Mouse (Mus musculus) gastrocnemius, postnatal 14 days (tissue): ENCODE data around the gene Ngp. TPM values are rescaled to one million over a fixed set of nuclear protein-coding genes. Genes with fewer than 3 reads are reported as not detected.
A peak's percentile ranks its signal among the peaks of the same experiment; 100 is the strongest.

Source experiments
- DNase-seq: peaks from one replicate; pipeline ENCODE4 v3.0.0; 2021; ENCODE audit warnings: mixed read lengths
- intact Hi-C: fragments of 180-260 bp; cut with DNase I; formaldehyde crosslinking; loops from one replicate; pipeline ENCODE4 v1.15.1; 2025; ENCODE audit warnings: low total_unique reads
- total RNA-seq, 2 experiments: library from RNA; stranded (reverse); gene quantifications; 2 replicates each; pipeline ENCODE4 v1.2.3; 2021

The Ngp gene
- total RNA-seq, 2 experiments from 2014 or later = 0.18 TPM; not detected in 1

DNA sequence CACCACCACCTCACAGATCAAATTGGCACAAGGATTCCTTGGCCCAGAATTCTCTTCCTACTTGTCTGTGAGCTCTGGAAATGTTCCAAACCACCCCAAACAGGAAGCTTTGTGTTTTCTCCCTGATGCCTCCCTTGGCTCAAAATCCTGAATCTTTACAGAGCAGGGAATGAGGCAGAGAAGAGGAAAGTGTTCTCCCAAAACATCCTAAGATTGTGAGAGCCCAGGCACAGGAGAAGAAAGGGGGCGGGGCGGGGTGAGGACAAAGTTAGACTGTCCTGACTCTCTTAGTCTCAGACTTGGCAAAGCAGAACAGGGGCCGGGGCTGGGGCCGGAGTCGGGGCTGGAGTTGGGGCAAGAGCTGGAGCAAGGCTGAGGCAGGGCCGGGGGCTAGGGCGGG lies 6.6 kb upstream of the Ngp start:
- intact Hi-C loops = loop anchor here (5.0 kb wide), 1 partner anchor 119 kb away; the partner anchor contains the start of gene Setd2
- peak; percentile 23 for DNase-seq

DNA sequence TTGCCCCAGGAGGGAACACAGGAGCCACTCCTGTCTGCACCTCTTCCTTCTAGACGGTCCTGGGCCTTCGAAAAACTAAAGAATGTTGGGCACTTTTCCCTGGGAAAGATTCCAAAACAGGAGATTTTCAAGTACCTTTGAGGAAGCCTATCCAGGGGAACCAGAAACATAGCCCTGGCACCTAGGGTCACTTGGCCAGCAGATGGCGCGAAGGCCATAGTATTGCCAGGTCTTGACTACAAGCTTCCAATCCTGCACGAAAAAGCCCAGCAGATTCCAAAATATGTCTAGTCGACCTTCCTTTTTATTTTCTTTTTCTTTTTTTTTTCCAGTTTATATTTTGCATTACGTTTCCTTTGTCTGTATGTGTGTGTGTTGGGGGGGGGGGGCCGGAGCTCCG lies 5.8 kb upstream of the Ngp start:
- intact Hi-C loops = loop anchor here (5.0 kb wide), 1 partner anchor 119 kb away; the partner anchor contains the start of gene Setd2
- DNase-seq = no peak

DNA sequence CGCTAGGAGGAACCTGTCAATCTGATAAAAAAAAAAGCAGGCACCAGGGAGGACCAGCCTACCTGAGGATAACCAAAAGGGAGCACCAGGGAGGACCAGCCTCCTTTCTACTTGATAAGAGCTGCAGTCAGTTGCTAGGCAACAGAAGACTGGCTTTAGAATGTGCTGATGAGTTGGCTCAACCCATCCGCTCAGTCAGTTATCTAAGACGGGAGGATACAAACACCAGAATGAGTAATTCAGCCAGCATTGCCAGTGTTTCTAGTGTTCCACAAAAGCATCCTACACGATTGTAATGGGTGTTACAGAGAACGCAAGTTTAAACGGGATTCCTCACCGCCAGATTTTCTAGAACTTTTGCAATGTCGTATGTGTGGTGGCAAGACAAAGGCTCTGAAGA lies 11.7 kb downstream of the Ngp start:
- no peak for DNase-seq
- intact Hi-C loops = loop anchor here (10.0 kb wide), 1 partner anchor 274 kb away; no protein-coding TSS in a partner anchor

DNA sequence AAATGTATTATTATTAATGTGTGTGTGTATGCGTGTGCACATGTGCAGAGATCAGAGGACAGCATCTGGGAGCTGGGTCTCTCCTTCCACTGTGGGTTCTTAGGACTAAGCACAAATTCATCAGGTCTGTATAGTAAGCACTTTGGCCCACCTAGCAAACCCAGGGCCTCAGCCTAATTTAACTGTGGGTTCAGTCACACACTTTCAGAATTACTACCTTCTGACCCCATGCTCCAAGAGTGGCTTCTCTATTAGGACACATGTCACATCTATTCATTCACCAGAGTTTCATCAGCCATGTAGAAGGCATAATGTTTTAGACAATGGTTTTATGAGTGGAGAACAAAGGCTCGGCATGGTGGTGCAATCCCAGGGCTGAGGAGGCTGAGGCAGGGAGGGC lies 13.5 kb downstream of the Ngp start:
- DNase-seq = no peak
- intact Hi-C loops = loop anchor here (10.0 kb wide), 1 partner anchor 272 kb away; no protein-coding TSS in a partner anchor

DNA sequence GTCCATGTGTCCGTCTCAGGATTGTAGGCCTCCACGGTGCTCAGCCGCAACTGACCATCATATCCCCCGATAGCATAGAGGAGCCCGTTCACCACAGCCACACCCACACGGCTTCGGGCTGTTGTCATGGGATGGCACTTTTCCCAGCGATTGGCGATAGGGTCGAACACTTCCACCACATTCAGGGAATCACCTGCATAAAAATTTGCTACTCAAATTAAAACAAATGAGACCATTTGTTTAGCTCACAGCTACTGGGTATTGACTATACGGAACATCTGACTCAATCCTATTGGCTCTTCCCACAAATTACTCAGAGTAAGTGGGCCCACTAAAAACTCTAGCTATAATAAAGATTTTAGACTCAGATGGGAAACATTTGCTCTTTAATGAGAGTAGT lies 16.5 kb downstream of the Ngp start:
- no peak for DNase-seq
- intact Hi-C loops = loop anchor here (10.0 kb wide), 1 partner anchor 269 kb away; no protein-coding TSS in a partner anchor

DNA sequence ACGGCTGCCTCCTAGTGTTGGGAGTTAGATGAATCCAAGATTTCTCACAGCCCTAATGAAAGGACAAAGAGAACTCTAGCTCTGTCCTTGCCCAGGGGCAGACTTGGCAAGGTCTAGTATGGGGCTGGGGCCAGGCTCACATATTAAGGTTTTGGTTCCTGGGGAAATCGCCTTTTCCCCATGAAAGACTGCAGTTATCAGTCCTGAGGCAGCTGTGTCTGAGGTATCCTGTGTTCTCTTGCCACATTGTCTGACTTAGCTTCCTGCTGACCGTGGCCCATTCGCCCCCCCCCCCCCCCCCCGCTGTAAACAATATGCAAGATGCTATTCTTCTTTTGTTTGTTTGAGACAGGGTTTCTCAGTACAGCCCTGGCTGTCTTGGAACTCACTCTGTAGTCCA lies 20.5 kb downstream of the Ngp start:
- no peak for DNase-seq
- intact Hi-C loops = no loop called here

DNA sequence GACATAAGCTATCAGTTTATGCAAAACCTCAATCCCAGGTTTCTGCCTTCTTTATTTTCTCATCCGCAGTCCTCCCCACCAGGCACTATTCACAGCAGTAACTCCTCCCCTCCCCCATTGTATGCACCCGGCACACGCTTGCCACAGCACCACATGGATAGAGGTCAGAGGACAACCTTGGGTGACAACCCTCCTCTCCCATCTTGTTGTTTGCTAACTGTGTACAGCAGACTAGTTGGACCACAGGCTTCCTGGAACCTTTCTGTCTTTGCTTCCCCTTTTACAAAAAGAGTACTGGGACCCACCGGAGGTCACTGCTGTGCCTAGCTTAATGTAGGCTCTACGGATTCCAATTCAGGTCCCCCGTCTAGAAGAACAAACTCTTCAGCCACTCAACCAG lies 21.0 kb downstream of the Ngp start:
- intact Hi-C loops = no loop called here
- no peak for DNase-seq

DNA sequence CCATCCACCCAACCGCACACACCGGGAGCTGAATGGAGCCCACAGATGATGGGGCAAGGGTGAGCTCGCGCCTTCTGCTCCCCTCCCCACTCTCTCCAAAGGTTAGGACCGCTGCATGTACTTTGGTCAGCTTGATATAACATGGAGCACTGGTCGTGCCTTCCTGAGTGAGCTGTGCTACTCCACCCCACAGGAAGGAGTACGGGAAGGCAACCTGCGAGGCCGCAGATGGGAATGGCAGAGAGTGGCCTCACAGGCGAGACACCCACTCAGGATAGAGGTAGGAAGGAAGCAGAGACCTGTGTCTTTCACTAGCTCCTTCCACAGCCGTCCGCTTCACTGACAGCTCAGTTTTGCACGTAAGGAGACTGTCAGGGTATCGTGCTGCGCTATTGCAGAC lies 28.8 kb downstream of the Ngp start:
- intact Hi-C loops = loop anchor here (5.0 kb wide), 1 partner anchor 184 kb away; no protein-coding TSS in a partner anchor
- DNase-seq = no peak

DNA sequence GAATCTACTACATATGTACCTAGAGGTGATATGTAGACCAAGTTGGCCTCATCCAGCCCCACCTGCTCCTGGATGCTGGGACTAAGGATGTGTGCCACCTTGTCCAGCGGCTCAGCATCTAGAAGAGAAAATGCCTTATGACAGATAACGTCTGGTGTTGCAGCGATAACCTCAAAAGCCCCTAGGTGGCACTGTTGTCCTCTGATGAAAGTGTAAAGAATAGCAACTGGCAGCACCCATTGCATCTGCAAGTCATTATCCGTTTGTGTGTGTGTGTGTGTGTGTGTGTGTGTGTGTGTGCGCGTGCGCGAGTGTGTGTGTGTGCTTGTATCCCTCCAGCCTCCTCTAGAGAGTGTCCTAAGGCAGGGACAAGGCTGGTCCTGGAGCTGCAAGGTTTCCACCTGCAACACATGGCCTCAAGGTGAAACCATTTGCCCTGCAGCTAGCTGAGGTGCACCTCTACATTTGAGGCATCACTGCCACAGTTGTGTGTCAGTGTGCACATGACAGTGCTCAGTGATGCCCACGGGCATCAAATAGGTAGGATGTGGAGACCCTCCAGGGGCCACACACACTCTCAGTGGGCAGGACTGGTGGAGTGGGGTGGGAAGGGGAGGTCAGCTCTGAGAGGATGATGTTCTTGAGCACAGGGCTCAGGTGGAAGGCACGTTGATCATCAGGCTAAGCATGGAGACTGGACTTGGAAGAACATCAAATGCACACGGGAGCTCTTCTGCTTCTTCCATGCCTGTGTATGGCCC lies 29.5 kb downstream of the Ngp start:
- intact Hi-C loops = loop anchor here (5.0 kb wide), 1 partner anchor 183 kb away; no protein-coding TSS in a partner anchor
- peak; percentile 76 for DNase-seq

DNA sequence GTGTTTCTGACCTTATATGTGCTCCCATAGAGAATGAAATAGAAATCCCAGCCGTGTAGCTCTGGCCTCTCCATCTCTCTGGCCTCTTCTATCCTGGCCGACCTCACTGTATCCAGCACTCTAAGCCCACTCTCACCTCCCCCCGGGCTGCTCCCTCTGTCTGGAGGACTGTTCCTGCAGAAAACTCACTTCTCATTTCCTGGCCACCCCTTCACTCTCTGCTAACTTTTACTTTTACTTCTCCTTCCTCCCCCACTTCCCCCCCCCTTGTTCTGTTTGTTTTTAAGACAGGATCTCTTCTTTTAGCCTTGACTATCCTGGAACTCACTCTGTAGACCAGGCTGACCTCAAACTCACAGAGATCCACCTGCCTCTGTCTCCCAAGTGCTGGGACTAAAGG lies 33.0 kb downstream of the Ngp start:
- DNase-seq = no peak
- intact Hi-C loops = no loop called here

DNA sequence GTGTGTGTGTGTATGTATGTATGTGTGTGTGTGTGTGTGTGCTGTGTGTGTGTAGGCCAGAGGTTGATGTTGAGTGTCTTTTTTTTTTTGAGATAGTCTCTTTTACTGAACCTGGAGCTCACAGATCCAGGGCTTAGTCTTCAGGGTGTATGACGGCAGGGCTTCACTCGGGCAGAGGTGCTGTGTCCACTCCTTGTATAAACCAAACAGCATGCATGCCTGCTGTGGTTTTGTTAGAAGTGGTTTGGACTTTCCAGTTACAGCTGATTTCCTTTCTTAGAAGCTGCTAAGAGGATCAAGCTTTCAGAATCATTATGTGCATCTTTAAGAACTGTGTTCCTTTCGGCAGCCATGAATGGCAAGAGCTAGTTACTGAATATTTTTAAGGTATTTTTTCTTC lies 38.4 kb downstream of the Ngp start:
- no peak for DNase-seq

DNA sequence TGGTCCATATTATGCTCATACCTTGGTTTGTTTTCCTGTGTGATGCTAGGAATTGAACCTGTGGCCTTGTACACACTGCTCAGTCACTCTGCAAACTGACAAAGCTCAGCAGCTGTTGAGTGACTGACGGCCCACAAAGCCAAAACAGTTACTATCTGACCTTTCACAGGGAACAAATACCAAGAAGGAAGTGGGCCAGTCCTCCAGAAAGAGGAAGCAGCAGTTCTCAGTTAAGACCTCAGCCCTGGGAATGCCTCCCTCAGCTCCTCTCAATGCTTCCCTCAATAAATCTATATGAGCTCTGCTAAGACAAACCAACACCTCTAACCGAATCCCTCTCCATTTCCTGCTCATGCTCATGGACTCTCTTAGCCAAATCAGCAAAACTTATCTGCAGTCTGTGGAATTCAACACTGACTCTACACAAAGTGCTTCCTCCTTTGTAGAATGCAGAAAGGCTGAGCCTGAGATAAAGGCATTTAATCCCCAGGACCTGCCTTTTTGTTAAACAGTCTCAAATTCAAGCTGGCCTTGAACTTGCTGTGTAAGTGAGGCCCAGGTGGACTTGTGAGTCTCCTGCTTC lies 39.7 kb downstream of the Ngp start:
- intact Hi-C loops = no loop called here
- DNase-seq = no peak

More for the DNA sequence above, 38.4 kb downstream of the Ngp start:
- intact Hi-C loops = no loop called here

DNA sequence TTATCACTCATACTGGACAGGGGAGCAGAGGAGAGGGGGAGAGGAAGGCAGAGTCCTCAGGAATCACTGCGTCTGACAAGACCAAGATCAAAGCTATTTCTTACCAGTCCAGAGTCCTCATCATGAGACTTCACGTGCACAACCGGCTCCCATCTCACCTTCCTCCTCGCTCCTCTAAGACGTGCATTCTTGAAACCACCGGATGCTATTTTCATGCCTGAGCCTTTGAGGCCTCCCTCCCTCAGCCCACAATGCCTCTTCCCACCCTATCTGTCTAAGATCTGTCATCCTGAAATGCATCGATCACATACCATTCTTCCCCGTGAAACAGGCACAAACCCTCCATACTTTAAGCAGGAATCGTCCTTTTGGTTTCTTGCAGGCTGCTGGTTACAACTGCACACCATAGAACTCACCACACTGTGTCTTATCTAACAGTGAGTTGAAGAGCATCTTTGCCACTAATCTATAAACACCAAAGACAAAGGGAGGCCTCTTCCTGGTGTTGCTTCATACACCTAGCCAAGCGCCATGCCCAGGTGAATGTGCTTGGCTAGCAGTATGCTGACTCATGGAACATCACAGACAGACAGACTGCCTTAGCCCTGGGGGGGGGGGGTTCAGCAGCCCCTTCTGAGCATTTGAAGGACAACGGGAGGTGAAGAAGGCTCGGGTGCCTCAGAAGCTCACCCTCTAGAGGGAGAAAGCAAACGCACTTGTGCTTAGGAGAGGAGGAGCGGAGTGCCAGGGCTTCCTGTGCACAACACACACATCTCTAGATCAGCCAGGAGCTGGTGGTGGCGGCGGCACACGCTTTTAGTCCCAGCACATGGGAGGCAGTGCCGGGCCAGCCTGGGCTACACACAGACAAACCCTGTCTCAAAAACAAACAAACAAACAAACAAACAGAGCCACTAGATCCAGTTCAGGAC lies 41.6 kb downstream of the Ngp start:
- no peak for DNase-seq
- intact Hi-C loops = no loop called here

DNA sequence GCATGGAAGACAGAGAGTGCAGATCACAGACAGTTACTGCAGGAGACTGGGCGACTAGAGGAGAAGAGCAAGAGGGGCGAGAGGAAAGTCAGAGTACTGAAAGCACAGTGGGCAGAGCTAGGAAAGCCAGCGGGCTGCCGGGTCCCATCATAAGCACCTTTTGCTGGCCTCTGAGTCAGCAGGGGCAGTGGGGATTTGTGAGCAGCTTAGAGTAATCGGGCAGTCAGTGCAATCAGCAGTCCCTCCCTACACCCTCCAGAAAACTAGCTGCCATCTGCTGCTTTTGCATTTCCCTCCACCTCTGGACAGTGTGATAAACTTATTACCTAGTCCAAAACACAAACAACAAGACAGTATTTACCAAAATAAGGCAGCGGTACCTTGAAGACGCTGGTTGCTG lies 42.8 kb downstream of the Ngp start:
- intact Hi-C loops = no loop called here

DNA sequence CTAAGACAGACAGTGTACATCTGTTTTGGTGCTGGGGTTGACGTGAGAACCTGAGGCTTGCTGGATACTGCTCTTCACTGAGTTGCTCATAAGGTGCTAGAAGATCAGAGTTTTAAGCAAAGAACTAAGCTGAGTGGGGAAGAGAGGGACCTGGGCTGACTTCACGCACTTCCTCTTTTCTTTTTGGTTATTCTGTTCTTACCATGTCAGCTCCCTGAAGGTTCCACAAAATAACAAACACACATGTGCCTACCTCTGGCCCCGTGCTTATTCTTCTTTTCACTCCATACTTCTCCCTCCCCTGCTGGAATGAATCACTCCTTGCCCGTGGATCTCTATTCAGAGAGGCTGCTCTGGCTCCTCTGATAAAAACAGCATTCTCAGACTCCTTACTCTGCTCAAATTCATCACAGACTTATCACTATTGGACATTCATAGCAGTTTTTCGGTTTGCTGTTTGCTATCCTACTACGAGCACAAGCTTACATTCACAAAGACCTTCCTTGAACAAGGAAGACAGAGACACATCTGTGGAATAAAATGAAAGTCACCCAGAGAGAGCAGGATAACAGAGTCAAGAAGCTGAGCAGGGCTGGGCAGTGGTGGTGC lies 44.5 kb downstream of the Ngp start:
- no peak for DNase-seq
- intact Hi-C loops = no loop called here

More for the DNA sequence above, 42.8 kb downstream of the Ngp start:
- no peak for DNase-seq

DNA sequence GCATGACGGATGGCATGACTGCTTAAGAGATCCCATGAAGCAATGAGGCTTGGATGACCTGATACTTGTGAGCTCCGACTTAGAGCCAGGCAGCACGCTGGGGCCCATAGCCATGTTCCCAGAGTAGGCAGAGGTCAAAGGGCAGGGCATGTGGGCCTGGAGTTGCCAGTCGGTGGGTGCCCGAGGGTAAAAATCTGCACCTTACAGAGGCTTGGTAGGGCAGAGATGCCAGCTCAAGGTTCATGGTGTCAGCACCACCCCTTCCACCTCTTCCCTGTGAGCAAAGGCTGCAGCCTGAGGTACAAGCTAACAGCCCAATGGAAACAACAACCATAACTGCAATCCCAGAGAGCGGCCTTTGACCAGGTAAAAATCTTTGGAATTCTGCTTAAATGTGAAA lies 45.8 kb downstream of the Ngp start:
- no peak for DNase-seq
- intact Hi-C loops = no loop called here

DNA sequence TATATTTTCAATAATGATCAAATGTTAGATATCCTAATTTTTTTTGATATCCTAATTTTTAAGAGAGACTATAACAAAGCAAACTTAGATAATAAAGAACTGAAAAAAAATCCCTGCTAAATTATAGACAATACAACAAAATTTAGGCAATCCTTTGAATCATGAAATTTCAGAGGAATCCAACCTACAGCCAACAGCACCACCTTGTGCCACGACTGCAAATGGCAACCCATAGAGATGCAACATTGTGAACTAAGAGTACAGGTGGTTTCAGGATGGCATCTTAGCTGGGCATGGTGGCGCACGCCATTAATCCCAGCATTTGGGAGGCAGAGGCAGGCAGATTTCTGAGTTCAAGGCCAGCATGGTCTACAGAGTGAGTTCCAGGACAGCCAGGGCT lies 46.6 kb downstream of the Ngp start:
- DNase-seq = no peak
- intact Hi-C loops = no loop called here
